Comparison of ENCODE assay signal across 8 mouse cellular contexts in the genomic region with DNA sequence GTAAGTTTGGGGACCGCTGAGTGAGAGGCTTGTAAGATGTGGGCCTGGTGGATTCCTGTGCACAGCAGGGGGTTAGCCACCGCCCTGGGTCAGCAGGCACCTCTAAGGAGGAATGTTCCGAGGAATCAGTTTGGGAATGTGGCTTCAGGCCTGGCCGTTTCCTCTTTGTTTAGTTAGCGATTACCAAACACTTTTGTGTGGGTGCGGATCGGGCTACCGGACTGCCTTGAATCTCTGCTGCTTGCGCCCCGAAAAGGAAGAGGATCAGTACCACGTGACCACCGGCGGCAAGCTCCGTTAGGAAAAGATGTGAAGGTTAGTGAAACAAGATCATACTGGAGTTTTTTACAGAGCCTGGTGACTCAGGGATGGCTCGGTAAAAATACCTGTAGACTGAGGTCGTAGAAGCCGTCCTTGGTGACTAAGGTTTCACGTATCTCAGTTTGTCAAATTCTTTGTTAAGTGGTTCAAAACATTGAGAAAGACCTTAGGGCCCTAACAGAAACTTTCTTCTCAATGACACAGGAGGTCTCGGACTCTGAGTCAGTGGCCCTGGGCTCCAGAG.
DNase-seq lines count a peak whose midpoint lies in the region; ATAC-seq lines count a peak whose summit lies in the region.

No protein-coding gene starts in this region.

- no peaks in the 10 kb centered on the region for H3K27me3 ChIP-seq in embryonic facial prominence, embryonic 10.5 days (replicated peaks; ENCODE audit: low read depth, poor library complexity, severe bottlenecking)
- no peaks in the 10 kb centered on the region for H3K27me3 ChIP-seq in hindbrain, embryonic 12.5 days
- H3K27me3 ChIP-seq in liver, embryonic 11.5 days (replicated peaks; ENCODE audit: control insufficient read depth, insufficient read depth, low read length) = no peaks in the 10 kb centered on the region
- H3K27me3 ChIP-seq in neural tube, embryonic 11.5 days (ENCODE audit: control insufficient read depth, insufficient read depth, low read length) = no peaks in the 10 kb centered on the region

- intact Hi-C loops in left cerebral cortex, postnatal 25 days (cut with DNase I) = no loop called here

- no peaks in the 10 kb centered on the region for H3K36me3 ChIP-seq in embryonic facial prominence, embryonic 10.5 days (replicated peaks)
- no peaks in the 10 kb centered on the region for H3K36me3 ChIP-seq in hindbrain, embryonic 12.5 days
- H3K36me3 ChIP-seq in liver, embryonic 11.5 days (ENCODE audit: control insufficient read depth, insufficient read depth, low read length) = no peaks in the 10 kb centered on the region
- H3K36me3 ChIP-seq in neural tube, embryonic 11.5 days (ENCODE audit: control insufficient read depth, insufficient read depth, low read length) = no peaks in the 10 kb centered on the region

- no peak for ATAC-seq in hindbrain, embryonic 12.5 days (ENCODE audit: low FRiP score)
- no peak for ATAC-seq in liver, embryonic 11.5 days (replicated peaks; ENCODE audit: low FRiP score)
- ATAC-seq in neural tube, embryonic 11.5 days (ENCODE audit: insufficient read depth, low FRiP score, low TSS enrichment) = no peak

- WGBS in embryonic facial prominence, embryonic 10.5 days = 5% methylated on average over 19 of the region's 19 CpGs
- 6% methylated on average over 19 of the region's 19 CpGs for WGBS in hindbrain, embryonic 12.5 days
- WGBS in liver, embryonic 11.5 days = 24% methylated on average over 19 of the region's 19 CpGs
- WGBS in neural tube, embryonic 11.5 days = 12% methylated on average over 19 of the region's 19 CpGs

- peak; percentile 72 for DNase-seq in NIH3T3 (ENCODE audit: low read depth)
- DNase-seq in embryonic facial prominence, embryonic 10.5 days (ENCODE audit: low spot score) = peak; percentile 42
- no peak for DNase-seq in liver, embryonic 11.5 days (ENCODE audit: low spot score)
- peak; percentile 38 for DNase-seq in neural tube, embryonic 11.5 days (ENCODE audit: low spot score)
- DNase-seq in left cerebral cortex, postnatal 25 days (ENCODE audit: low spot score in 2 of 2) = no peak
- no peak for DNase-seq in left cerebral cortex, adult 11 months (ENCODE audit: low spot score)
- no peak for DNase-seq in gastrocnemius, postnatal 25 days

- H3K9me3 ChIP-seq in embryonic facial prominence, embryonic 10.5 days = no peaks in the 10 kb centered on the region
- no peaks in the 10 kb centered on the region for H3K9me3 ChIP-seq in hindbrain, embryonic 12.5 days (replicated peaks)
- H3K9me3 ChIP-seq in liver, embryonic 11.5 days (ENCODE audit: control insufficient read depth, low read length) = no peaks in the 10 kb centered on the region
- no peaks in the 10 kb centered on the region for H3K9me3 ChIP-seq in neural tube, embryonic 11.5 days (ENCODE audit: control insufficient read depth, low read length)

- H3K27ac ChIP-seq in embryonic facial prominence, embryonic 10.5 days (replicated peaks) = peak overlapping the region; percentile 31
- H3K27ac ChIP-seq in hindbrain, embryonic 12.5 days = no peak overlapping the region
- H3K27ac ChIP-seq in liver, embryonic 11.5 days (ENCODE audit: low read depth, low read length) = no peak overlapping the region
- H3K27ac ChIP-seq in neural tube, embryonic 11.5 days (ENCODE audit: low read depth, low read length) = no peak overlapping the region

- peak overlapping the region; percentile 46 for H3K4me2 ChIP-seq in hindbrain, embryonic 12.5 days (replicated peaks)
- H3K4me2 ChIP-seq in liver, embryonic 11.5 days = peak overlapping the region; percentile 27
- peak overlapping the region; percentile 35 for H3K4me2 ChIP-seq in neural tube, embryonic 11.5 days (ENCODE audit: low read depth)

- peaks cover 33% of the 10 kb centered on the region for H3K4me1 ChIP-seq in embryonic facial prominence, embryonic 10.5 days
- no peaks in the 10 kb centered on the region for H3K4me1 ChIP-seq in hindbrain, embryonic 12.5 days
- H3K4me1 ChIP-seq in liver, embryonic 11.5 days (replicated peaks; ENCODE audit: control insufficient read depth, insufficient read depth, low read length) = peaks cover 15% of the 10 kb centered on the region; the same call in 1 of the 2 replicates
- no peaks in the 10 kb centered on the region for H3K4me1 ChIP-seq in neural tube, embryonic 11.5 days (ENCODE audit: control insufficient read depth, insufficient read depth, low read length)

- H3K9ac ChIP-seq in hindbrain, embryonic 12.5 days = no peak overlapping the region
- H3K9ac ChIP-seq in liver, embryonic 11.5 days (ENCODE audit: low read depth, low read length) = no peak overlapping the region
- no peak overlapping the region for H3K9ac ChIP-seq in neural tube, embryonic 11.5 days (ENCODE audit: low read length)

- peak overlapping the region; percentile 37 for H3K4me3 ChIP-seq in embryonic facial prominence, embryonic 10.5 days
- peak overlapping the region; percentile 19; the same call in 1 of the 2 replicates for H3K4me3 ChIP-seq in hindbrain, embryonic 12.5 days
- no peak overlapping the region for H3K4me3 ChIP-seq in liver, embryonic 11.5 days (ENCODE audit: low read depth, low read length)
- peak overlapping the region; percentile 21; the same call in 1 of the 2 replicates for H3K4me3 ChIP-seq in neural tube, embryonic 11.5 days (ENCODE audit: low read depth, low read length)

Comparison
In these comparisons a context has a peak if more than half of its experiments do, and no peak if none do; other contexts are left out.
1. DNase-seq: peak in NIH3T3 (single experiment), embryonic facial prominence, embryonic 10.5 days (single experiment) and neural tube, embryonic 11.5 days (single experiment); none in liver, embryonic 11.5 days (single experiment), left cerebral cortex, postnatal 25 days (0 of 2), left cerebral cortex, adult 11 months (single experiment) and gastrocnemius, postnatal 25 days (single experiment).
2. Peak in every context shown above with its lines, with median percentiles within 50 percentile points of each other: H3K4me2 ChIP-seq.